Comparison of ENCODE assay signal across 8 mouse cellular contexts in the genomic region with DNA sequence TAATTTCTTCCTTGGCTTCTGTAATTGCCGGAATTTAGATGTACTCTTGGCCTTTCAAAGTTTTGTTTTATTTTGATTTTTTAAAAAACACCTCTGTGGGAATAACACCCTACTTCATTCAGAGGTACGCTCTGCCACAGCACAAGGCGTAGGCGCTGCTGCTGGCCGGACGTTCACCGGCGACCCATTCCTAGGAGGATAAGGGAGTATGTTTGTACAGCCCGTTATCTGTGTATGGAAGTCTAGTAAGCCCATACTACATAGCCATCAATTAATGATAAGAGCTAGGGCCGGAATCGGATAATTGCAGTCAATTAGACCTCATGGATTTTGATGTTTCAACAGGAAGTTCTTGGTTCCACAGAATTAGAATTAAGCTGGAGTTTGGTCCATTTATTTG. TPM values are rescaled to one million over a fixed set of nuclear protein-coding genes. Genes with fewer than 3 reads are reported as not detected.
DNase-seq lines count a peak whose midpoint lies in the region; ATAC-seq and TF ChIP-seq lines count a peak whose summit lies in the region.

No protein-coding gene starts in this region.

- peak overlapping the region; percentile 96 for H3K4me3 ChIP-seq in heart, embryonic 12.5 days
- H3K4me3 ChIP-seq in midbrain, embryonic 16.5 days (ENCODE audit: low read depth, low read length), result peak overlapping the region; percentile 92

- under 1% methylated on average over 11 of the region's 11 CpGs for WGBS in heart, embryonic 12.5 days
- 2% methylated on average over 11 of the region's 11 CpGs for WGBS in midbrain, embryonic 16.5 days

- ATAC-seq in heart, embryonic 12.5 days (ENCODE audit: insufficient number of reproducible peaks, low FRiP score), result peak; percentile 74
- ATAC-seq in midbrain, embryonic 16.5 days, result peak; percentile 63

- TF ChIP-seq POLR2A in brain, embryonic 14.5 days (IDR thresholded peaks at IDR 0.05; ENCODE audit: borderline replicate concordance, extremely low read depth, insufficient read depth, insufficient read length, poor library complexity, severe bottlenecking), result no peak

- H3K36me3 ChIP-seq in heart, embryonic 12.5 days, result peaks cover 22% of the 10 kb centered on the region
- peaks cover 10% of the 10 kb centered on the region for H3K36me3 ChIP-seq in midbrain, embryonic 16.5 days (ENCODE audit: control insufficient read depth, insufficient read depth, low read length)

- TF ChIP-seq CTCF in brain, embryonic 14.5 days (IDR thresholded peaks at IDR 0.05; ENCODE audit: borderline replicate concordance, extremely low read depth, insufficient read depth, insufficient read length), result no peak

- H3K27me3 ChIP-seq in heart, embryonic 12.5 days (replicated peaks), result no peaks in the 10 kb centered on the region
- H3K27me3 ChIP-seq in midbrain, embryonic 16.5 days (ENCODE audit: control insufficient read depth, insufficient read depth, low read depth, low read length), result no peaks in the 10 kb centered on the region

- peak overlapping the region; percentile 75 for H3K4me2 ChIP-seq in heart, embryonic 12.5 days
- H3K4me2 ChIP-seq in midbrain, embryonic 16.5 days (ENCODE audit: low read length), result peak overlapping the region; percentile 85

- H3K27ac ChIP-seq in heart, embryonic 12.5 days (ENCODE audit: poor library complexity, severe bottlenecking), result peak overlapping the region; percentile 90
- no peak overlapping the region; the same call in 1 of the 2 replicates for H3K27ac ChIP-seq in midbrain, embryonic 16.5 days (ENCODE audit: low read length)

- DNase-seq in heart, adult 18-20 months, result peak; percentile 11 to 35
- no peak for DNase-seq in heart, postnatal 25 days (ENCODE audit: low spot score)
- peak; percentile 19 for DNase-seq in brain, embryonic 14.5 days (ENCODE audit: low read depth)
- peak; percentile 22 to 52 for DNase-seq in kidney, postnatal 4 days
- no peak for DNase-seq in urinary bladder, postnatal 25 days (ENCODE audit: low spot score)
- DNase-seq in left cerebral cortex, postnatal 25 days (ENCODE audit: low spot score in 2 of 2), result no peak

- no peaks in the 10 kb centered on the region for H3K9me3 ChIP-seq in heart, embryonic 12.5 days (replicated peaks)
- no peaks in the 10 kb centered on the region for H3K9me3 ChIP-seq in midbrain, embryonic 16.5 days (replicated peaks; ENCODE audit: control insufficient read depth, low read length, poor library complexity, severe bottlenecking)

- intact Hi-C loops in heart, postnatal 25 days (cut with DNase I), result no loop called here
- intact Hi-C loops in left cerebral cortex, postnatal 25 days (cut with DNase I), result no loop called here

- H3K9ac ChIP-seq in heart, embryonic 12.5 days, result peak overlapping the region; percentile 99
- peak overlapping the region; percentile 90 for H3K9ac ChIP-seq in midbrain, embryonic 16.5 days (ENCODE audit: low read depth, low read length)

- H3K4me1 ChIP-seq in heart, embryonic 12.5 days (replicated peaks), result 0 out of 2 replicates have a peak, but pooled peaks cover 4% of the 10 kb centered on the region
- H3K4me1 ChIP-seq in midbrain, embryonic 16.5 days (ENCODE audit: control insufficient read depth, insufficient read depth, low read length), result peaks cover 11% of the 10 kb centered on the region

RNA-seq across cellular contexts. Expression of a gene that starts 0.5 kb away (rescaled TPM):
- 10 to 100 TPM; 36.0 to 37.5 TPM for total RNA-seq in heart, adult 18-20 months (2021)
- total RNA-seq in heart, postnatal 25 days (2021), result 10 to 100 TPM; 32.2 to 35.6 TPM
- 52.1 and 56.7 TPM in 2 replicates for polyA plus RNA-seq in brain, embryonic 14.5 days (2012; rRNA removed)
- 39.4 and 41.5 TPM in 2 replicates for polyA plus RNA-seq in heart, embryonic 12.5 days (2016; fragmentation: Nextera tagmentation; extraction: Ambion mirVana)
- polyA plus RNA-seq in midbrain, embryonic 16.5 days (2015; fragmentation: Nextera tagmentation; extraction: Ambion mirVana), result 39.7 and 42.5 TPM in 2 replicates
- total RNA-seq in left cerebral cortex, postnatal 25 days (2021), result 10 to 100 TPM; 35.2 to 36.6 TPM

RNA-seq across cellular contexts. Expression of a gene that starts 18.6 kb away (rescaled TPM):
- 10 to 100 TPM; 20.6 to 21.7 TPM for total RNA-seq in heart, adult 18-20 months (2021)
- 10 to 100 TPM; 20.0 to 20.3 TPM for total RNA-seq in heart, postnatal 25 days (2021)
- polyA plus RNA-seq in brain, embryonic 14.5 days (2012; rRNA removed), result 43.9 and 44.7 TPM in 2 replicates
- 31.9 and 33.2 TPM in 2 replicates for polyA plus RNA-seq in heart, embryonic 12.5 days (2016; fragmentation: Nextera tagmentation; extraction: Ambion mirVana)
- polyA plus RNA-seq in midbrain, embryonic 16.5 days (2015; fragmentation: Nextera tagmentation; extraction: Ambion mirVana), result 34.9 and 37.9 TPM in 2 replicates
- 10 to 100 TPM; 30.1 to 30.8 TPM for total RNA-seq in left cerebral cortex, postnatal 25 days (2021)

Comparison
In these comparisons a context has a peak if more than half of its experiments do, and no peak if none do; other contexts are left out.
1. DNase-seq: peak in heart, adult 18-20 months (2 of 2), brain, embryonic 14.5 days (single experiment) and kidney, postnatal 4 days (2 of 2); none in heart, postnatal 25 days (single experiment), urinary bladder, postnatal 25 days (single experiment) and left cerebral cortex, postnatal 25 days (0 of 2).